Mouse (Mus musculus) leukemia stem cell, adult 10-12 weeks (primary cell): ENCODE data around the gene Ube2m. TPM values are rescaled to one million over a fixed set of nuclear protein-coding genes. Genes with fewer than 3 reads are reported as not detected.

Source experiments
- polyA plus RNA-seq: library from polyadenylated mRNA; stranded (reverse); fragments of >175 nt; gene quantifications from 2 replicates; pipeline ENCODE4 v1.2.3, GENCODE M21; 2012; ENCODE audit warnings: low replicate concordance

The Ube2m gene
- polyA plus RNA-seq, result 107 and 227 TPM in 2 replicates

DNA sequence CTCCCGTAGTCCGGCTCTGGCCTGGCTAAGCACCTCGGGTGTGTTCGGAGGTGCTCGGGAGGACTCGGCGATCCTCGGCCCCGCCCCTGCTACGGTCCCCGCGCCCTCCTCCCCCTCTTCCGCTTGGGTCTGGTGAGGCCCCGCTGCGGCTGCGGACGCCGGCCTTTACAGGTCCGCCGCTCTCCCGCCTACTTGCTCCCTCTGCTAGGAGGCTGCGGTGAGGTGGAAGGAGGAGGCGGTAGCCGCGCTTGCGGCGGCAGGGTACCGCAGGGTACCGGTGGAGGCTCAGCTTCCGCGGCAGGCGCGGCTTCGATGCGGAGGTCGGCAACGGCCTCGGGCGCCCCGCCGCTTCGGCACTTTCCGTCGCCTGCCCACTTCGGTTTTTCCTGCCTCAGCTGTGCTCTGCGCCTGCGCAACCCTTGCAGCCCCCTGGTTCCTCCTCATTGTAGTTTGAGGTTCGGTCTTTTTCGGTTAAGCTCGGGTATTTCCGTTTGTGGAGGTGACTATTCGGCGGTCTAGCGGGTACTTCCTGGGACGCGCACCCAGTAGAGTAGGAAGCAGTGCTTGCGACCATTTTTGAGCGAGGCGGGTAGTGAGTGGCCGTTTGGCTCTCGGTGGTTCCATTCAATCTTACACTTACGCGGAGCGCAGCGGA lies at the start of gene Ube2m:
Gene Ube2m (minus strand): TSS at position 375 of the 655 bp plus-strand sequence.

GRCm38 (mm10) chr7:13054287-13055010 lies 16.4 kb upstream of the Ube2m start, which contains the start of gene Mzf1:
Gene Mzf1 (minus strand): TSS chr7:13054764.

DNA sequence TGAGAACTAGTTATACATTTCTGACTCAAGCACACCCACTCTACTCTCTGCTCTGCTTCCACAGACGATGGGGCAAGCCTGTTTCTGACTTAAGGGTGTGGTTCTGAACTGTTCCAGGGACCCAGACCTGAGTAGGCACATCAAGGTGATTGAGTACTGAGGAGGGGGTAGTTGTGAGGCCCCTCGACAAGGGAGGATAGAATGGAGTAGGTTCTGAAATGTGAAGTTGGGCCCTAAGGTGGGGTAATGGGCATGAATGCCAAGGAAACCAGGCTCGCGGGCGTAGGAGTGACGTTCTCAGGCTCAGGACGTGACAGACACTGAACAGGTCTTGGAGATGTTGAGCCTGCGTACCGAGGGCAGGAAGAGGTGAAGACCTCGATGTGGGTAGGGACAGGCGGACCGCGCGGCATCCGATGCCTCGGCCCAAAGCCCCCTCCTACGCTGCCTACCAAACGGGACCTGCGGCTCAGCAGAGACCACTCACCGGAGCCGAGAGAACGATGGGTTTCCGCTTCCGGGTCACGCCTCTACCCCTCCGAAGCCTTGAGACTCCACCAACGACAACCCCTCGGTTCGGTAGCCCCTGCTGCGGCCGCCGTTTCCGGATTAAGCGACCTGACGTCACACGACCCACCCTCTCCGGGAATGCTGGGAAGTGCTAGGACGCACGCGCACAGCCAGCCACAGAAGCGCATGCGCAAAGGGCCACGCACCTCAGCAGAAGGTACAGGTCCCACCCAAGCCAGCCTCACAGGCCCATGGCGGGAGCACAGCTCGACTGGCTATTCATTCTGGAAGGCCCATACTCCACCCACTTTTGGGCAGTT lies 3.7 kb downstream of the Ube2m start, which contains the start of gene Chmp2a:
Gene Chmp2a (minus strand): TSS at position 660 of the 830 bp plus-strand sequence.

DNA sequence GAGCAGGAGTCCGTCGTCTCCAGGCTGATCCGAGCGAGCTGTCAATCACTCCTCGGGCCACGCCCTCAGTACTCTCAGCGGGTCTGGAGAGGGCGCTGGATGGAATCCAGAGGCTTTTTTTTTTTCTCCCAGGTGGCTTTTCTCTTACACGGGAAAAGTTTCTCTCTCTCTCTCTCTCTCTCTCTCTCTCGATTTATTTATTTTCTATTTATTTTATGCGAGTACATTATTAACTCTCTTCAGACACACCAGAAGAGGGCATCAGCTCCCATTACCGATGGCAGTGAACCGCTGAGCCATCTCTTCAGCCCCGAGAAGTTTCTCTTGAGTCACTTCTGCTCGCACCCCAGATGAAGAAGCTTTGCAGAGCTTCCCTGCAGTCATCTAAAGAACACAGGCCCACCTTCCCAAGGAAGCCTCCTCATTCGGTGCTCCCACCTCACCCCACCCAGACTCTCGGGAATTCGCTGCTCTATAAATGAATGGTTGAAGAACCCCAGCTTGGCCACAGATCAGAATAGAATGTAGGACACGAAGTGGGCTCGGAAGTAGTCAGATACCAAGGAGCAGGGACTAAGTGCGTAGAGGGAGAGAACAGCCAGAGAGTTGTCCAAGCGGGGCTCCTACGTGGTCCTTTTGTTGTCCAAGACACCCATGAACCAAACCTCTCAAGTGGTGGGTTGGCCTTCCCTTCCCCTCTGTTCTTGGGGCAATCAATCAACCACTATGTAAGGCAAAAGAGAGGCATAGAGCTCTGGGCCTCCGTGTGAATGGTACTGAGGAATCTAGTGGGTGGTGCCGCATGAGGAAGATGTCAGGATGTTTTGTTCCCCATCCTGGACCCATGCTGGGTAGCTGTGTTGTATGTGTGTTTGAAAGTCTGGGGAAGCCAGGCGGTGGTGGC lies 27.8 kb downstream of the Ube2m start, which contains the start of gene Zbtb45:
Gene Zbtb45 (minus strand): TSS at position 30 of the 904 bp plus-strand sequence.

GRCm38 (mm10) chr7:12998851-12999250 lies 39.2 kb downstream of the Ube2m start, which contains the start of gene Trim28:
Gene Trim28 (plus strand): TSS chr7:12999114.

GRCm38 (mm10) chr7:12998053-12998452 lies 40.0 kb downstream of the Ube2m start, which contains the start of gene Slc27a5:
Gene Slc27a5 (minus strand): TSS chr7:12998192.

Other genes with a start within 250 kb of the Ube2m start
- gene Zscan18, start 234.6 kb downstream of the Ube2m start, polyA plus RNA-seq, result not detected in 2 replicates
- 0.12 and 0.32 TPM in 2 replicates for gene Zfp329, start 219.4 kb downstream of the Ube2m start, polyA plus RNA-seq
- gene Zfp110, start 203.5 kb downstream of the Ube2m start, polyA plus RNA-seq, result 1.0 and 2.1 TPM in 2 replicates
- 0.27 and 0.66 TPM in 2 replicates for gene Zfp128, start 157.1 kb downstream of the Ube2m start, polyA plus RNA-seq
- gene Zscan22, start 140.5 kb downstream of the Ube2m start, polyA plus RNA-seq, result 1.0 and 5.7 TPM in 2 replicates
- 253 and 1,360 TPM in 2 replicates for gene Rps5, start 116.0 kb downstream of the Ube2m start, polyA plus RNA-seq
- gene Rnf225, start 110.9 kb downstream of the Ube2m start, polyA plus RNA-seq, result 3.4 TPM in 2 replicates
- gene Zfp324, start 72.4 kb downstream of the Ube2m start, polyA plus RNA-seq, result 11.5 and 14.8 TPM in 2 replicates
- 6.8 and 12.0 TPM in 2 replicates for gene Zfp446, start 60.4 kb downstream of the Ube2m start, polyA plus RNA-seq
- not detected in 2 replicates for gene Slc27a5, start 40.1 kb downstream of the Ube2m start, polyA plus RNA-seq
- 64.0 and 158 TPM in 2 replicates for gene Trim28, start 39.2 kb downstream of the Ube2m start, polyA plus RNA-seq
- 143 and 179 TPM in 2 replicates for gene Zbtb45, start 28.2 kb downstream of the Ube2m start, polyA plus RNA-seq
- gene Chmp2a, start 3.5 kb downstream of the Ube2m start, polyA plus RNA-seq, result 29.9 and 190 TPM in 2 replicates
- gene Mzf1, start 16.5 kb upstream of the Ube2m start, polyA plus RNA-seq, result 2.6 and 3.3 TPM in 2 replicates
- not detected in 2 replicates for gene Vmn1r85, start 56.9 kb upstream of the Ube2m start, polyA plus RNA-seq
- 0.03 TPM in 1 of 2 replicates, not detected in the other for gene Vmn1r86, start 81.6 kb upstream of the Ube2m start, polyA plus RNA-seq
- gene Vmn1r87, start 101.9 kb upstream of the Ube2m start, polyA plus RNA-seq, result not detected in 2 replicates
- gene Vmn1r88, start 121.3 kb upstream of the Ube2m start, polyA plus RNA-seq, result not detected in 2 replicates
- gene Vmn1r89, start 174.7 kb upstream of the Ube2m start, polyA plus RNA-seq, result not detected in 2 replicates
- 28.6 and 54.1 TPM in 2 replicates for gene Lig1, start 239.0 kb upstream of the Ube2m start, polyA plus RNA-seq
- gene Zswim9, start 240.4 kb upstream of the Ube2m start, polyA plus RNA-seq, result 0.47 and 1.3 TPM in 2 replicates